Mouse (Mus musculus) liver, embryonic 16.5 days (tissue): ENCODE results near the gene Nlgn1. TPM values are rescaled to one million over a fixed set of nuclear protein-coding genes. Genes with fewer than 3 reads are reported as not detected.

Experiments
- ATAC-seq: fragments of 200-750 bp; cut with Nextera tagmentation; 2 replicates; pipeline ENCODE4 v1.8.0; 2017; ENCODE audit warnings: low read depth, mild to moderate bottlenecking, moderate number of reproducible peaks, moderate library complexity
- H3K27ac ChIP-seq: fragments of 300-500 bp; sonication (generic); 2 replicates; pipeline ENCODE4 v1.5.1; 2014; ENCODE audit warnings: mild to moderate bottlenecking, low read length
- H3K27me3 ChIP-seq: fragments of 300-500 bp; sonication (generic); 2 replicates; pipeline ENCODE4 v1.6.1; 2014; ENCODE audit warnings: low read depth, low read length, mixed read lengths; ENCODE audit not compliant: control insufficient read depth, insufficient read depth
- H3K36me3 ChIP-seq: fragments of 300-500 bp; sonication (generic); 2 replicates; pipeline ENCODE4 v1.6.1; 2014; ENCODE audit warnings: mild to moderate bottlenecking; ENCODE audit not compliant: control insufficient read depth, insufficient read depth
- H3K4me1 ChIP-seq: fragments of 300-500 bp; sonication (generic); 2 replicates; pipeline ENCODE4 v1.6.1; 2014; ENCODE audit warnings: low read depth, low read length, mixed read lengths; ENCODE audit not compliant: control insufficient read depth
- H3K4me2 ChIP-seq: fragments of 300-500 bp; sonication (generic); 2 replicates; pipeline ENCODE4 v1.6.1; 2014; ENCODE audit warnings: low read depth, low read length, mixed read lengths
- H3K4me3 ChIP-seq: fragments of 300-500 bp; sonication (generic); 2 replicates; pipeline ENCODE4 v1.5.1; 2014; ENCODE audit warnings: low read depth, mild to moderate bottlenecking, low read length
- H3K9ac ChIP-seq: fragments of 300-500 bp; sonication (generic); 2 replicates; pipeline ENCODE4 v1.6.1; 2014; ENCODE audit warnings: low read depth, low read length
- H3K9me3 ChIP-seq: fragments of 300-500 bp; sonication (generic); replicated peaks from 2 replicates; pipeline ENCODE4 v1.6.1; 2016; ENCODE audit warnings: low read length; ENCODE audit not compliant: control insufficient read depth
- WGBS: fragments of 180-500 bp; shearing (Covaris S2); extraction: QIAGEN DNeasy Blood & Tissue Kit; methylation state at CpG from one replicate; pipeline ENCODE4 v1.1.7; 2014; ENCODE audit not compliant: insufficient replicate concordance; 5-methylcytosine and 5-hydroxymethylcytosine counted together
- polyA plus RNA-seq: library from polyadenylated mRNA; unstranded; fragments of >200 nt; fragmentation: Nextera tagmentation; extraction: Ambion mirVana; gene quantifications from 2 replicates; pipeline ENCODE4 v1.2.1, GENCODE M21; 2015

Nlgn1 gene
- polyA plus RNA-seq, 1 experiment from 2014 or later = not detected

GRCm38 (mm10) chr3:25675888-25676287 lies 656.4 kb downstream of the Nlgn1 start:
- no peaks in the 10 kb centered on the region for H3K27me3 ChIP-seq
- H3K4me3 ChIP-seq = no peak overlapping the region
- WGBS = 55% methylated on average over 10 of the region's 10 CpGs
- no peaks in the 10 kb centered on the region for H3K9me3 ChIP-seq
- no peak for ATAC-seq
- no peaks in the 10 kb centered on the region for H3K36me3 ChIP-seq
- no peak overlapping the region for H3K4me2 ChIP-seq
- no peak overlapping the region for H3K27ac ChIP-seq
- H3K4me1 ChIP-seq = no peaks in the 10 kb centered on the region
- H3K9ac ChIP-seq = no peak overlapping the region

GRCm38 (mm10) chr3:25675069-25675468 lies 657.2 kb downstream of the Nlgn1 start:
- no peak overlapping the region for H3K9ac ChIP-seq
- 43% methylated on average over 3 of the region's 3 CpGs for WGBS
- H3K27ac ChIP-seq = no peak overlapping the region
- no peaks in the 10 kb centered on the region for H3K27me3 ChIP-seq
- no peak overlapping the region for H3K4me2 ChIP-seq
- ATAC-seq = no peak
- H3K36me3 ChIP-seq = no peaks in the 10 kb centered on the region
- no peak overlapping the region for H3K4me3 ChIP-seq
- H3K4me1 ChIP-seq = no peaks in the 10 kb centered on the region
- no peaks in the 10 kb centered on the region for H3K9me3 ChIP-seq

DNA sequence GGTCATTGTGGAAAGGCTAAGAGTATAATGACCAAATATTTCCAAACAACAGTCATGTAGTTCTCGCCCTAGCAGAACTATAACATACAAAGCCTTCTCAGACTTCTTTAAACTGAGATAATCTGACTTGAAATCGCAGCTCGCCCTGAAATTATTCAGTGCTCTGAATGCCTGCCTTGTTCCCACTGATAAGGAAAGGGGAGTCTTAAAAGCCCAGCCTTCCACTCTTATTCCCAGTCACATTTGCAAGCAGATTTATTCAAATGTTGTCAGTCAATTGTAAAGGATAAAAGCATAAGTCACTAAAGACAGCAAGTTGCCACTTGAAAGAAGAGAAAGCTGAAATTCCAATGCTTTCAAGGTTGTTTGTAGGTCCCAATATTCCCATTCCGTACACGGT lies 658.9 kb downstream of the Nlgn1 start:
- Histone ChIP-seq H3K4me2 (no peak overlapping the region), H3K9ac (no peak overlapping the region), H3K9me3 (no peaks in the 10 kb centered on the region), H3K27me3 (no peaks in the 10 kb centered on the region), H3K27ac (no peak overlapping the region), H3K36me3 (no peaks in the 10 kb centered on the region), H3K4me3 (no peak overlapping the region), H3K4me1 (no peaks in the 10 kb centered on the region)
- 57% methylated on average over 5 of the region's 5 CpGs for WGBS
- no peak for ATAC-seq

GRCm38 (mm10) chr3:25672779-25673178 lies 659.5 kb downstream of the Nlgn1 start:
- no peak for ATAC-seq
- no peak overlapping the region for H3K27ac ChIP-seq
- H3K4me1 ChIP-seq = no peaks in the 10 kb centered on the region
- WGBS = 73% methylated on average over 4 of the region's 4 CpGs
- H3K4me3 ChIP-seq = no peak overlapping the region
- H3K4me2 ChIP-seq = no peak overlapping the region
- no peak overlapping the region for H3K9ac ChIP-seq
- H3K9me3 ChIP-seq = no peaks in the 10 kb centered on the region
- no peaks in the 10 kb centered on the region for H3K36me3 ChIP-seq
- no peaks in the 10 kb centered on the region for H3K27me3 ChIP-seq

- H3K36me3 ChIP-seq = no peaks in the 10 kb centered on the region
- H3K27me3 ChIP-seq = no peaks in the 10 kb centered on the region
- H3K4me3 ChIP-seq = no peak overlapping the region
- H3K4me2 ChIP-seq = no peak overlapping the region
- WGBS = 46% methylated on average over 2 of the region's 2 CpGs
- ATAC-seq = no peak
- no peaks in the 10 kb centered on the region for H3K9me3 ChIP-seq
- H3K4me1 ChIP-seq = no peaks in the 10 kb centered on the region
- H3K9ac ChIP-seq = no peak overlapping the region
- no peak overlapping the region for H3K27ac ChIP-seq
Observed at GRCm38 (mm10) chr3:25663464-25663863, 668.8 kb downstream of the Nlgn1 start.

- H3K9me3 ChIP-seq = no peaks in the 10 kb centered on the region
- H3K27ac ChIP-seq = no peak overlapping the region
- H3K9ac ChIP-seq = no peak overlapping the region
- H3K4me2 ChIP-seq = no peak overlapping the region
- H3K4me3 ChIP-seq = no peak overlapping the region
- 83% methylated on average over 3 of the region's 3 CpGs for WGBS
- H3K36me3 ChIP-seq = no peaks in the 10 kb centered on the region
- no peaks in the 10 kb centered on the region for H3K27me3 ChIP-seq
- no peaks in the 10 kb centered on the region for H3K4me1 ChIP-seq
- ATAC-seq = no peak
Observed at GRCm38 (mm10) chr3:25660285-25660684, 672.0 kb downstream of the Nlgn1 start.

DNA sequence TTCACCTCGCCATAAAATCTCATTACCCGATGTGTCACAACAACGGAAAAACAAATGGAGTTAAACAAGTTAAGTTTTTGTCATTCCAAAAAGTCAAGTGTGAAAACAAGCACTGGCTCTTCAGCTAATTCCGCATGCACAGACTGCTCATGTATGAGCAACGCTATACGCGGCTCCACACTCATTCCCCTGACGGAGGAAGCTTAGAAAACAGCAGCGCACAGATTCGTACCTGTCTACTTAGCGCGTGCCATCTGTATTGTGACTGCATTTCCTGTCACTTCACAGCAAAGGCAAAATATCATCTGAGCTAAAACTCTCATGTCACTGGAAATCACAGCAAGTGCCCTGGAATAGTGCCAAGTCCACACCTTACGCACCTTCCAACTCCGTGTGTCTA lies 674.3 kb downstream of the Nlgn1 start:
- Histone ChIP-seq H3K4me2 (no peak overlapping the region), H3K27ac (no peak overlapping the region), H3K4me1 (no peaks in the 10 kb centered on the region), H3K9me3 (no peaks in the 10 kb centered on the region), H3K27me3 (no peaks in the 10 kb centered on the region), H3K9ac (no peak overlapping the region), H3K36me3 (no peaks in the 10 kb centered on the region), H3K4me3 (no peak overlapping the region)
- ATAC-seq = no peak
- WGBS = 82% methylated on average over 14 of the region's 14 CpGs

- Histone ChIP-seq H3K4me2 (no peak overlapping the region), H3K27ac (no peak overlapping the region), H3K4me1 (no peaks in the 10 kb centered on the region), H3K9ac (no peak overlapping the region), H3K9me3 (no peaks in the 10 kb centered on the region), H3K27me3 (no peaks in the 10 kb centered on the region), H3K36me3 (no peaks in the 10 kb centered on the region), H3K4me3 (no peak overlapping the region)
- WGBS = 69% methylated on average over 11 of the region's 11 CpGs
- ATAC-seq = no peak
Observed at GRCm38 (mm10) chr3:25657074-25657473, 675.2 kb downstream of the Nlgn1 start.

GRCm38 (mm10) chr3:25653010-25653409 lies 679.2 kb downstream of the Nlgn1 start:
- no peak overlapping the region for H3K4me3 ChIP-seq
- no peak overlapping the region for H3K27ac ChIP-seq
- H3K27me3 ChIP-seq = no peaks in the 10 kb centered on the region
- WGBS = 51% methylated on average over 4 of the region's 4 CpGs
- H3K4me2 ChIP-seq = no peak overlapping the region
- ATAC-seq = no peak
- H3K36me3 ChIP-seq = no peaks in the 10 kb centered on the region
- H3K9me3 ChIP-seq = no peaks in the 10 kb centered on the region
- H3K9ac ChIP-seq = no peak overlapping the region
- no peaks in the 10 kb centered on the region for H3K4me1 ChIP-seq
